Mouse (Mus musculus) right cerebral cortex, postnatal 25 days (tissue): ENCODE results near the gene Rgs9.
A peak's percentile ranks its signal among the peaks of the same experiment; 100 is the strongest.

ENCODE experiments used
- DNase-seq: peaks from one replicate; pipeline ENCODE4 v3.0.0; 2022

Gene Rgs9

GRCm38 (mm10) chr11:109237796-109238195 is 60.1 kb downstream of the Rgs9 start:
- no peak for DNase-seq

GRCm38 (mm10) chr11:109233627-109234026 is 64.3 kb downstream of the Rgs9 start:
- DNase-seq: no peak

GRCm38 (mm10) chr11:109232811-109233210 is 65.1 kb downstream of the Rgs9 start:
- no peak for DNase-seq

GRCm38 (mm10) chr11:109227139-109227538 is 70.8 kb downstream of the Rgs9 start:
- DNase-seq: no peak

- no peak for DNase-seq
Measured at GRCm38 (mm10) chr11:109221209-109222007, 76.5 kb downstream of the Rgs9 start.

GRCm38 (mm10) chr11:109218722-109219430 is 79.1 kb downstream of the Rgs9 start:
- DNase-seq: no peak

- no peak for DNase-seq
Measured at GRCm38 (mm10) chr11:109217827-109218536, 79.9 kb downstream of the Rgs9 start.

GRCm38 (mm10) chr11:109210772-109211171 is 87.2 kb downstream of the Rgs9 start:
- no peak for DNase-seq

GRCm38 (mm10) chr11:109210341-109210740 is 87.6 kb downstream of the Rgs9 start:
- no peak for DNase-seq

- no peak for DNase-seq
Measured at GRCm38 (mm10) chr11:109206732-109207131, 91.2 kb downstream of the Rgs9 start.

GRCm38 (mm10) chr11:109206028-109206427 is 91.9 kb downstream of the Rgs9 start:
- no peak for DNase-seq

GRCm38 (mm10) chr11:109199612-109200293 is 98.2 kb downstream of the Rgs9 start:
- DNase-seq: no peak

GRCm38 (mm10) chr11:109192673-109193557 is 105.0 kb downstream of the Rgs9 start:
- peak; percentile 52 for DNase-seq

GRCm38 (mm10) chr11:109188235-109188634 is 109.7 kb downstream of the Rgs9 start:
- no peak for DNase-seq

GRCm38 (mm10) chr11:109187631-109188184 is 110.2 kb downstream of the Rgs9 start:
- DNase-seq: no peak

- no peak for DNase-seq
Measured at GRCm38 (mm10) chr11:109181118-109181517, 116.8 kb downstream of the Rgs9 start.

GRCm38 (mm10) chr11:109180290-109180689 is 117.6 kb downstream of the Rgs9 start:
- DNase-seq: no peak

- DNase-seq: peak; percentile 44
Measured at GRCm38 (mm10) chr11:109178788-109179518, 119.0 kb downstream of the Rgs9 start.

- DNase-seq: no peak
Measured at GRCm38 (mm10) chr11:109175376-109175969, 122.5 kb downstream of the Rgs9 start.
